Mouse (Mus musculus) kidney, embryonic 15.5 days (tissue): ENCODE measurements at regions not wholly inside any gene's neighbourhood (a gene's known extent, or its start where the extent isn't known, plus 50 kb on each side); places are given as distances from the start of the nearest gene placed in this dataset.

Experiments
- ATAC-seq: fragments of 200-750 bp; cut with Nextera tagmentation; replicated peaks from 2 replicates; pipeline ENCODE4 v1.8.0; 2017; ENCODE audit warnings: moderate TSS enrichment; ENCODE audit not compliant: low FRiP score
- H3K27ac ChIP-seq: fragments of 300-500 bp; sonication (generic); 2 replicates; pipeline ENCODE4 v1.5.1; 2015; ENCODE audit warnings: mild to moderate bottlenecking, inconsistent platforms
- H3K27me3 ChIP-seq: fragments of 300-500 bp; sonication (generic); 2 replicates; pipeline ENCODE4 v1.6.1; 2015; ENCODE audit warnings: inconsistent platforms
- H3K36me3 ChIP-seq: fragments of 300-500 bp; sonication (generic); 2 replicates; pipeline ENCODE4 v1.6.1; 2015; ENCODE audit warnings: inconsistent platforms
- H3K4me1 ChIP-seq: fragments of 300-500 bp; sonication (generic); 2 replicates; pipeline ENCODE4 v1.6.1; 2015; ENCODE audit warnings: inconsistent platforms
- H3K4me2 ChIP-seq: fragments of 300-500 bp; sonication (generic); 2 replicates; pipeline ENCODE4 v1.6.1; 2015; ENCODE audit warnings: moderate library complexity, mild to moderate bottlenecking, inconsistent platforms
- H3K4me3 ChIP-seq: fragments of 300-500 bp; sonication (generic); replicated peaks from 2 replicates; pipeline ENCODE4 v1.5.1; 2015; ENCODE audit warnings: mild to moderate bottlenecking, inconsistent platforms
- H3K9ac ChIP-seq: fragments of 300-500 bp; sonication (generic); 2 replicates; pipeline ENCODE4 v1.6.1; 2015; ENCODE audit warnings: mild to moderate bottlenecking, inconsistent platforms
- H3K9me3 ChIP-seq: fragments of 300-500 bp; sonication (generic); replicated peaks from 2 replicates; pipeline ENCODE4 v1.6.1; 2016; ENCODE audit warnings: inconsistent platforms
- WGBS: fragments of 180-500 bp; shearing (Covaris S2); methylation state at CpG from one replicate; pipeline ENCODE4 v1.1.7; 2015; ENCODE audit warnings: mixed read lengths; 5-methylcytosine and 5-hydroxymethylcytosine counted together

GRCm38 (mm10) chr11:48426446-48426845 is 373.7 kb upstream of the Rack1 start:
- Histone ChIP-seq H3K36me3 (no peaks in the 10 kb centered on the region), H3K4me3 (no peak overlapping the region), H3K9me3 (no peaks in the 10 kb centered on the region), H3K4me2 (no peak overlapping the region), H3K4me1 (0 out of 2 replicates have a peak, but pooled peaks cover 1% of the 10 kb centered on the region), H3K27me3 (no peaks in the 10 kb centered on the region), H3K27ac (no peak overlapping the region), H3K9ac (no peak overlapping the region)
- 31% methylated on average over 1 of the region's 1 CpGs for WGBS
- ATAC-seq = no peak

- Histone ChIP-seq H3K27me3 (no peaks in the 10 kb centered on the region), H3K4me2 (no peak overlapping the region), H3K9ac (no peak overlapping the region), H3K4me1 (no peaks in the 10 kb centered on the region), H3K36me3 (no peaks in the 10 kb centered on the region), H3K4me3 (no peak overlapping the region), H3K27ac (no peak overlapping the region), H3K9me3 (no peaks in the 10 kb centered on the region)
- WGBS = 90% methylated on average over 6 of the region's 6 CpGs
- no peak for ATAC-seq
Observed at GRCm38 (mm10) chr11:48418066-48418756, 381.9 kb upstream of the Rack1 start.

GRCm38 (mm10) chr11:48417615-48418014 is 382.5 kb upstream of the Rack1 start:
- H3K4me2 ChIP-seq = no peak overlapping the region
- ATAC-seq = no peak

GRCm38 (mm10) chr11:48398032-48398431 is 402.1 kb upstream of the Rack1 start:
- whole genome bisulfite sequencing = 77% methylated on average over 2 of the region's 2 CpGs
- Histone ChIP-seq H3K36me3 (no peaks in the 10 kb centered on the region), H3K9ac (no peak overlapping the region), H3K27ac (no peak overlapping the region), H3K27me3 (no peaks in the 10 kb centered on the region), H3K4me1 (no peaks in the 10 kb centered on the region), H3K9me3 (no peaks in the 10 kb centered on the region), H3K4me2 (no peak overlapping the region), H3K4me3 (no peak overlapping the region)
- ATAC-seq = no peak

More at GRCm38 (mm10) chr11:48417615-48418014, 382.5 kb upstream of the Rack1 start:
- no peaks in the 10 kb centered on the region for H3K36me3 ChIP-seq
- WGBS = 87% methylated on average over 2 of the region's 2 CpGs
- no peak overlapping the region for H3K9ac ChIP-seq
- no peaks in the 10 kb centered on the region for H3K4me1 ChIP-seq
- H3K9me3 ChIP-seq = no peaks in the 10 kb centered on the region
- H3K27me3 ChIP-seq = no peaks in the 10 kb centered on the region
- no peak overlapping the region for H3K27ac ChIP-seq
- no peak overlapping the region for H3K4me3 ChIP-seq

- Histone ChIP-seq H3K4me2 (no peak overlapping the region), H3K27ac (no peak overlapping the region), H3K36me3 (no peaks in the 10 kb centered on the region), H3K4me3 (no peak overlapping the region), H3K27me3 (no peaks in the 10 kb centered on the region), H3K9me3 (no peaks in the 10 kb centered on the region), H3K4me1 (no peaks in the 10 kb centered on the region), H3K9ac (no peak overlapping the region)
- WGBS = 71% methylated on average over 4 of the region's 4 CpGs
- no peak for ATAC-seq
Observed at GRCm38 (mm10) chr11:48381489-48381888, 392.7 kb upstream of the Sgcd start.

- Histone ChIP-seq H3K9ac (no peak overlapping the region), H3K4me3 (no peak overlapping the region), H3K27ac (no peak overlapping the region), H3K4me1 (no peaks in the 10 kb centered on the region), H3K4me2 (no peak overlapping the region), H3K36me3 (no peaks in the 10 kb centered on the region), H3K9me3 (no peaks in the 10 kb centered on the region), H3K27me3 (no peaks in the 10 kb centered on the region)
- no peak for ATAC-seq
- 37% methylated on average over 4 of the region's 4 CpGs for WGBS
Observed at GRCm38 (mm10) chr11:48378044-48378443, 389.3 kb upstream of the Sgcd start.

- H3K4me3 ChIP-seq = no peak overlapping the region
- H3K9me3 ChIP-seq = no peaks in the 10 kb centered on the region
- no peak overlapping the region for H3K27ac ChIP-seq
- H3K27me3 ChIP-seq = no peaks in the 10 kb centered on the region
- no peak overlapping the region for H3K4me2 ChIP-seq
- no peak for ATAC-seq
- H3K36me3 ChIP-seq = no peaks in the 10 kb centered on the region
- no peaks in the 10 kb centered on the region for H3K4me1 ChIP-seq
- no peak overlapping the region for H3K9ac ChIP-seq
Observed at GRCm38 (mm10) chr11:48377269-48377668, 388.5 kb upstream of the Sgcd start.

GRCm38 (mm10) chr11:48351349-48352023 is 362.7 kb upstream of the Sgcd start:
- 86% methylated on average over 4 of the region's 4 CpGs for WGBS
- H3K9me3 ChIP-seq = no peaks in the 10 kb centered on the region
- no peak overlapping the region for H3K4me3 ChIP-seq
- no peaks in the 10 kb centered on the region for H3K27me3 ChIP-seq
- no peak overlapping the region for H3K27ac ChIP-seq
- no peaks in the 10 kb centered on the region for H3K4me1 ChIP-seq
- no peak overlapping the region for H3K9ac ChIP-seq
- H3K36me3 ChIP-seq = no peaks in the 10 kb centered on the region
- ATAC-seq = no peak
- H3K4me2 ChIP-seq = no peak overlapping the region

- 47% methylated on average over 1 of the region's 1 CpGs for WGBS
- no peak for ATAC-seq
- Histone ChIP-seq H3K27ac (no peak overlapping the region), H3K9ac (no peak overlapping the region), H3K36me3 (no peaks in the 10 kb centered on the region), H3K9me3 (no peaks in the 10 kb centered on the region), H3K4me3 (no peak overlapping the region), H3K4me1 (no peaks in the 10 kb centered on the region), H3K27me3 (no peaks in the 10 kb centered on the region), H3K4me2 (no peak overlapping the region)
Observed at GRCm38 (mm10) chr11:48314500-48314899, 325.7 kb upstream of the Sgcd start.

- ATAC-seq = no peak
- Histone ChIP-seq H3K4me1 (no peaks in the 10 kb centered on the region), H3K27me3 (no peaks in the 10 kb centered on the region), H3K4me3 (no peak overlapping the region), H3K27ac (no peak overlapping the region), H3K36me3 (no peaks in the 10 kb centered on the region), H3K4me2 (no peak overlapping the region), H3K9ac (no peak overlapping the region), H3K9me3 (no peaks in the 10 kb centered on the region)
- WGBS = 64% methylated on average over 3 of the region's 3 CpGs
Observed at GRCm38 (mm10) chr11:48295370-48295769, 306.6 kb upstream of the Sgcd start.

GRCm38 (mm10) chr11:48262492-48262891 is 273.7 kb upstream of the Sgcd start:
- no peak overlapping the region for H3K9ac ChIP-seq
- H3K36me3 ChIP-seq = no peaks in the 10 kb centered on the region
- no peaks in the 10 kb centered on the region for H3K4me1 ChIP-seq
- no peak overlapping the region for H3K4me2 ChIP-seq
- H3K27me3 ChIP-seq = no peaks in the 10 kb centered on the region
- no peak overlapping the region for H3K27ac ChIP-seq
- no peaks in the 10 kb centered on the region for H3K9me3 ChIP-seq
- ATAC-seq = no peak
- no peak overlapping the region for H3K4me3 ChIP-seq
- 63% methylated on average over 3 of the region's 3 CpGs for WGBS

- WGBS = 42% methylated on average over 1 of the region's 1 CpGs
- Histone ChIP-seq H3K9me3 (no peaks in the 10 kb centered on the region), H3K27me3 (no peaks in the 10 kb centered on the region), H3K4me2 (no peak overlapping the region), H3K9ac (no peak overlapping the region), H3K36me3 (no peaks in the 10 kb centered on the region), H3K27ac (no peak overlapping the region), H3K4me3 (no peak overlapping the region), H3K4me1 (no peaks in the 10 kb centered on the region)
- ATAC-seq = no peak
Observed at GRCm38 (mm10) chr11:48261089-48261488, 272.3 kb upstream of the Sgcd start.
